Mouse (Mus musculus): ENCODE measurements around the gene H2al1a.
"Not testable (repeated sequence)": the region's sequence is repeated elsewhere in the genome, so short reads cannot be mapped to it uniquely, and the experiment has no call there.

DNA sequence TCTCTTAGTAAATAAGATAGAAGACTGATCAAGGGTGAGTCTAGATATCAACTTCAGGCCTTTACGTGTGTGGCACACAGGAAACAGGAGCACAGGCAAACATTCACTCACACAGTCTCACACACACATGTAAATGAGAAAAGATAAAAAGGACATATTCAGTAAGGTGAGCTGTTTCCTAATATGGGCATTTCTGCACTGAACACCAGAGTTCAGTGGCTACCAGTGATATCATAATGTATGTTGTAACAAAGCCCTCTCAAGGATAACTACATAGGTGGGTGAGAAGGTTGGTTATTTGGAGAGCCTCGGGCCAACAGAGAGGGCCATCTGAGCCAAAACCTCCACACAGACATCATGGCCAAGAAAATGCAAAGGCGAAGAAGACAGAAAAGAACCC, 3.1 kb downstream of the H2al1a start, which contains the start of gene H2al1b:
- TF ChIP-seq CTCF (IDR thresholded peaks at IDR 0.05; ENCODE audit: low read depth); EP300 (optimal IDR thresholded peaks at IDR 0.05): not testable (repeated sequence)
